Mouse (Mus musculus): ENCODE measurements around the gene Ccin.

Gene Ccin

GRCm38 (mm10) chr4:43974914-43975616 lies 8.2 kb upstream of the Ccin start:
- no peak for DNase-seq (ENCODE audit: low read depth, low spot score)

GRCm38 (mm10) chr4:43976223-43976740 lies 7.0 kb upstream of the Ccin start:
- no peak for DNase-seq (ENCODE audit: low read depth, low spot score)

GRCm38 (mm10) chr4:43978521-43979443 lies 4.5 kb upstream of the Ccin start:
- DNase-seq (ENCODE audit: low read depth, low spot score), result no peak

GRCm38 (mm10) chr4:43979746-43980145 lies 3.5 kb upstream of the Ccin start:
- peak; percentile 93 for DNase-seq (ENCODE audit: low read depth, low spot score)

GRCm38 (mm10) chr4:43980236-43980635 lies 3.0 kb upstream of the Ccin start:
- DNase-seq (ENCODE audit: low read depth, low spot score), result no peak

GRCm38 (mm10) chr4:43980846-43981245 lies 2.4 kb upstream of the Ccin start:
- no peak for DNase-seq (ENCODE audit: low read depth, low spot score)

GRCm38 (mm10) chr4:43981251-43981650 lies 2.0 kb upstream of the Ccin start:
- DNase-seq (ENCODE audit: low read depth, low spot score), result no peak

GRCm38 (mm10) chr4:43982053-43982732 lies 1.1 kb upstream of the Ccin start:
- DNase-seq (ENCODE audit: low read depth, low spot score), result peak; percentile 60

- DNase-seq (ENCODE audit: low read depth, low spot score), result no peak
Measured at GRCm38 (mm10) chr4:43983756-43984155, 473 bp downstream of the Ccin start.

- no peak for DNase-seq (ENCODE audit: low read depth, low spot score)
Measured at GRCm38 (mm10) chr4:43984326-43984725, 1.0 kb downstream of the Ccin start.

- no peak for DNase-seq (ENCODE audit: low read depth, low spot score)
Measured at GRCm38 (mm10) chr4:43988976-43989375, 5.7 kb downstream of the Ccin start.

- DNase-seq (ENCODE audit: low read depth, low spot score), result no peak
Measured at GRCm38 (mm10) chr4:43993072-43993471, 9.8 kb downstream of the Ccin start.

GRCm38 (mm10) chr4:43994342-43994741 lies 11.1 kb downstream of the Ccin start:
- DNase-seq (ENCODE audit: low read depth, low spot score), result no peak

- no peak for DNase-seq (ENCODE audit: low read depth, low spot score)
Measured at GRCm38 (mm10) chr4:44003622-44004021, 20.3 kb downstream of the Ccin start.

- DNase-seq (ENCODE audit: low read depth, low spot score), result no peak
Measured at GRCm38 (mm10) chr4:44004126-44004525, 20.8 kb downstream of the Ccin start, which contains the start of gene Clta. TSS of gene Clta (plus strand) at chr4:44004452.

GRCm38 (mm10) chr4:44004623-44005409 lies 21.5 kb downstream of the Ccin start:
- DNase-seq (ENCODE audit: low read depth, low spot score), result no peak

GRCm38 (mm10) chr4:44010176-44010575 lies 26.9 kb downstream of the Ccin start:
- no peak for DNase-seq (ENCODE audit: low read depth, low spot score)

GRCm38 (mm10) chr4:44010893-44011292 lies 27.6 kb downstream of the Ccin start:
- no peak for DNase-seq (ENCODE audit: low read depth, low spot score)

GRCm38 (mm10) chr4:44011799-44012198 lies 28.5 kb downstream of the Ccin start:
- DNase-seq (ENCODE audit: low read depth, low spot score), result no peak

- peak; percentile 98 for DNase-seq (ENCODE audit: low read depth, low spot score)
Measured at GRCm38 (mm10) chr4:44012376-44013367, 29.4 kb downstream of the Ccin start.

Data from telencephalon, adult 2 months (tissue).